Mouse (Mus musculus) brain, embryonic 14.5 days (tissue): ENCODE results near the gene Esyt3.

Experiments
- CTCF ChIP-seq: fragments of 200-500 bp; IDR thresholded peaks from 2 replicates; pipeline ENCODE4 v1.5.1; 2012; ENCODE audit warnings: inconsistent platforms, mild to moderate bottlenecking, moderate library complexity, borderline replicate concordance; ENCODE audit not compliant: insufficient read depth, insufficient read length; ENCODE audit errors: extremely low read depth
- POLR2A ChIP-seq: fragments of 200-500 bp; IDR thresholded peaks from 2 replicates; pipeline ENCODE4 v1.6.1; 2012; ENCODE audit warnings: mild to moderate bottlenecking, inconsistent platforms, borderline replicate concordance; ENCODE audit not compliant: poor library complexity, insufficient read depth, insufficient read length, severe bottlenecking; ENCODE audit errors: extremely low read depth

DNA sequence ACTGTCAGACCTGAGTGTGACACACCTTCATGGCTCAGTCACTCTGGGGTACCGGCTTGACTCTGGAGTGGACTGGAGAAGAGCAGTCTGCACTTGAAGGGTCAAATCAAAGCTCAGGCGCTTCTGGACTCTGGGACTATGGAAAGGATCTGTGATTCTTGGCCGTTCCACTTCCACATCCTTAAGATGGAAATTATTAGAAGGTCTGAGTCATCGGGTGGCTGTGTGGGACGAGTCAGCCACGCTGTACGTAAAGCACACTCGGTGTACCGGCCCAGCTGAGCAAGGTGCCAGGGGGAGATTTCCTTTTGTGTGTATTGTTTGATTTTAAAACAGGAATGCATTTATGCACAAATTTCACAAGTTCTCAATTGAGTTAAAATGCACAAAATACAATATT lies 3.6 kb upstream of the Esyt3 start:
- no peak for TF ChIP-seq CTCF
- no peak for TF ChIP-seq POLR2A
